Mouse (Mus musculus) liver, embryonic 14.5 days (tissue): ENCODE measurements at regions not wholly inside any gene's neighbourhood (a gene's known extent, or its start where the extent isn't known, plus 50 kb on each side); places are given as distances from the start of the nearest gene placed in this dataset.

ENCODE experiments used
- ATAC-seq: fragments of 200-750 bp; cut with Nextera tagmentation; 2 replicates; pipeline ENCODE4 v1.8.0; 2017; ENCODE audit warnings: moderate number of reproducible peaks, mild to moderate bottlenecking, moderate library complexity; ENCODE audit not compliant: insufficient read depth
- DNase-seq, 3 experiments: peaks; one replicate each; pipeline ENCODE4 v3.0.0-alpha.2; 2012 to 2013; ENCODE audit warnings: low read depth in 3 of 3, low spot score in 3 of 3
- H3K27ac ChIP-seq: fragments of 300-500 bp; sonication (generic); 2 replicates; pipeline ENCODE4 v1.5.1; 2014; ENCODE audit warnings: moderate library complexity, mild to moderate bottlenecking, control low read depth, inconsistent platforms
- H3K27me3 ChIP-seq: fragments of 300-500 bp; sonication (generic); 2 replicates; pipeline ENCODE4 v1.6.1; 2014; ENCODE audit warnings: mild to moderate bottlenecking, low read length, moderate library complexity; ENCODE audit not compliant: control insufficient read depth, insufficient read depth
- H3K36me3 ChIP-seq: fragments of 300-500 bp; sonication (generic); replicated peaks from 2 replicates; pipeline ENCODE4 v1.6.1; 2014; ENCODE audit warnings: low read depth; ENCODE audit not compliant: control insufficient read depth, insufficient read depth
- H3K4me1 ChIP-seq, 2 experiments: fragments of 200-500 bp in 1 of 2; fragments of 300-500 bp in 1 of 2; sonication (generic) in 1 of 2; replicated peaks; 2 replicates each; pipeline ENCODE4 v1.6.1; 2012 to 2014; ENCODE audit warnings: antibody characterized with exemption in 1 of 2, inconsistent platforms in 1 of 2, low read length in 1 of 2; ENCODE audit not compliant: control insufficient read depth in 2 of 2, insufficient read depth in 2 of 2
- H3K4me2 ChIP-seq: fragments of 300-500 bp; sonication (generic); 2 replicates; pipeline ENCODE4 v1.6.1; 2014; ENCODE audit warnings: low read depth, mild to moderate bottlenecking, control low read depth, moderate library complexity
- H3K4me3 ChIP-seq, 2 experiments: fragments of 200-500 bp in 1 of 2; fragments of 300-500 bp in 1 of 2; sonication (generic) in 1 of 2; 2 replicates each; pipeline ENCODE4 v1.5.1; 2012 to 2014; ENCODE audit warnings: low read depth in 2 of 2, low read length in 2 of 2, mild to moderate bottlenecking in 2 of 2, control low read depth in 1 of 2, inconsistent platforms in 1 of 2, moderate library complexity in 1 of 2; ENCODE audit not compliant: insufficient read depth in 1 of 2
- H3K9ac ChIP-seq: fragments of 300-500 bp; sonication (generic); replicated peaks from 2 replicates; pipeline ENCODE4 v1.6.1; 2014; ENCODE audit warnings: mild to moderate bottlenecking, control low read depth, moderate library complexity
- H3K9me3 ChIP-seq: fragments of 300-500 bp; sonication (generic); 2 replicates; pipeline ENCODE4 v1.6.1; 2016; ENCODE audit warnings: low read length, mixed read lengths; ENCODE audit not compliant: control insufficient read depth
- CTCF ChIP-seq: IDR thresholded peaks from 2 replicates; pipeline ENCODE4 v1.5.1; 2016; ENCODE audit warnings: antibody characterized with exemption, low read depth, control low read depth
- EP300 ChIP-seq: IDR thresholded peaks from 2 replicates; pipeline ENCODE4 v1.6.1; 2016; ENCODE audit warnings: antibody characterized with exemption, low read depth

DNA sequence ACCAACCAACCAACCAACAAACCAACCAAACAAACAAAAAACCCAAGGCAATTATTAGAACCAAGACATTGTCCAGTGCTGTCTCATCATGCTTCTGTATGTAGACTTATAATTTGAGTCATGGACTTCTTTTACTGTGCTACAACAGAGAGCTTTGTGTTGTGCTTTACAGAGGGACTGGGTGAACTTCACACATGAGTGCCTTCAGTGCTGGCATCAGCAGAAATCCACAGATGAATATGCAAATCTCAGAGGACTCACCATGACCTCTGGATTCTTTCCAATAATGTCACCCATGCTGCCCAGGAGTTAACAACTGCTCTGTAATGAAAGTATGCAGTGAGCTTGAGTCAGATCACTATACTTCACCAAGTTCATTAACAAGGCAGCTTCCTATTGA is 76.7 kb upstream of the Grm3 start:
- Histone ChIP-seq H3K36me3 (no peaks in the 10 kb centered on the region), H3K9ac (no peak overlapping the region), H3K4me3 (no peak overlapping the region), H3K27me3 (no peaks in the 10 kb centered on the region), H3K27ac (no peak overlapping the region), H3K4me1 (no peaks in the 10 kb centered on the region), H3K9me3 (no peaks in the 10 kb centered on the region), H3K4me2 (no peak overlapping the region)
- DNase-seq (no peak), ATAC-seq (no peak)
- TF ChIP-seq CTCF (no peak), EP300 (no peak)

DNA sequence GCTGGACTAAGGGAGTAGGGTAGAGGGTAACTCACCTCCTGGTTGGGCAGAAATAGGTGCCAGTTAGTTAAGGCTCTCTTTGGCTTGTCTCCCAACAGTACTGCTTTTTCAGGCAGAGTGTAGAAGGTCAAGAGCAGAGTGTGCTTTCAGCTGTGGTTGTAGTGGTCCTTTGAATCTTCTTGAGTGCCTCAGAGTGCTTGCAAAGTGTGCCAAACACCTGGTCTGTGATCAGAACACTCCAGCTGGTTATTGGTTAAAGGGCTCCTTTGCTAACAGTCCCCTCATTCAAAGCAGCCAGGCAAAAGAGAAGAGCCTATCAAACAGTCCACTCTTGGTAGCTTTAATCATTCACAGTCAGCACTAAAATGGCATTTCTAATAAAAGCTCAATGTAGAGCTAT is 56.1 kb upstream of the Grm3 start:
- Histone ChIP-seq H3K4me2 (no peak overlapping the region), H3K27me3 (no peaks in the 10 kb centered on the region), H3K4me3 (no peak overlapping the region), H3K9me3 (no peaks in the 10 kb centered on the region), H3K36me3 (no peaks in the 10 kb centered on the region), H3K27ac (no peak overlapping the region), H3K4me1 (no peaks in the 10 kb centered on the region), H3K9ac (no peak overlapping the region)
- DNase-seq (no peak), ATAC-seq (no peak)
- no peak for TF ChIP-seq CTCF
- no peak for TF ChIP-seq EP300
